Comparison of ENCODE assay signal across 16 mouse cellular contexts in genomic region chr10:95761969-95762368, GRCm38 (mm10).
"Had no signal": no experiment of that assay in that cellular context is flagged by ENCODE, and none has a peak within 500 bp of the region (broad histone marks: within the 10 kb centered on the region; RNA-seq: fewer than 3 reads in every experiment).

No protein-coding gene starts in this region.

- H3K4me2 ChIP-seq: heart, embryonic 12.5 days; hindbrain, embryonic 13.5 days; hindbrain, embryonic 15.5 days; limb, embryonic 13.5 days; limb, embryonic 15.5 days; liver, embryonic 12.5 days had no signal

- H3K9me3 ChIP-seq: heart, embryonic 10.5 days; heart, embryonic 12.5 days; hindbrain, embryonic 13.5 days; hindbrain, embryonic 15.5 days; limb, embryonic 13.5 days; limb, embryonic 15.5 days; liver, embryonic 12.5 days had no signal

- DNase-seq: gastrocnemius, postnatal 14 days; gastrocnemius, postnatal 36 days; heart, postnatal 14 days; heart, postnatal 36 days; layer of hippocampus, adult 9-11 months; layer of hippocampus, postnatal 36 days; left cerebral cortex, postnatal 4 days had no signal

- H3K4me1 ChIP-seq: heart, embryonic 12.5 days; hindbrain, embryonic 13.5 days; hindbrain, embryonic 15.5 days; limb, embryonic 15.5 days; liver, embryonic 12.5 days had no signal

- H3K4me3 ChIP-seq: heart, embryonic 10.5 days; heart, embryonic 12.5 days; hindbrain, embryonic 13.5 days; hindbrain, embryonic 15.5 days; limb, embryonic 13.5 days; limb, embryonic 15.5 days; liver, embryonic 12.5 days had no signal

- H3K9ac ChIP-seq: heart, embryonic 12.5 days; hindbrain, embryonic 13.5 days; hindbrain, embryonic 15.5 days; limb, embryonic 13.5 days; limb, embryonic 15.5 days; liver, embryonic 12.5 days; liver, embryonic 14.5 days had no signal

- H3K27ac ChIP-seq: heart, embryonic 10.5 days; hindbrain, embryonic 13.5 days; hindbrain, embryonic 15.5 days; hindbrain, postnatal 0 days; limb, embryonic 13.5 days; limb, embryonic 15.5 days; liver, embryonic 12.5 days; liver, embryonic 14.5 days had no signal

- H3K27me3 ChIP-seq: hindbrain, embryonic 13.5 days; hindbrain, embryonic 15.5 days; limb, embryonic 13.5 days; limb, embryonic 15.5 days; liver, embryonic 12.5 days had no signal

- ATAC-seq: hindbrain, postnatal 0 days; liver, embryonic 12.5 days had no signal

- H3K36me3 ChIP-seq: heart, embryonic 10.5 days; heart, embryonic 12.5 days; hindbrain, embryonic 13.5 days; hindbrain, embryonic 15.5 days; limb, embryonic 13.5 days; limb, embryonic 15.5 days; liver, embryonic 12.5 days had no signal
